Mouse (Mus musculus): ENCODE data around the gene Icam1. TPM values are rescaled to one million over a fixed set of nuclear protein-coding genes. Genes with fewer than 3 reads are reported as not detected.
A peak's percentile ranks its signal among the peaks of the same experiment; 100 is the strongest.

Gene Icam1
- polyA plus RNA-seq, 1 experiment from 2014 or later: 12.7 TPM

DNA sequence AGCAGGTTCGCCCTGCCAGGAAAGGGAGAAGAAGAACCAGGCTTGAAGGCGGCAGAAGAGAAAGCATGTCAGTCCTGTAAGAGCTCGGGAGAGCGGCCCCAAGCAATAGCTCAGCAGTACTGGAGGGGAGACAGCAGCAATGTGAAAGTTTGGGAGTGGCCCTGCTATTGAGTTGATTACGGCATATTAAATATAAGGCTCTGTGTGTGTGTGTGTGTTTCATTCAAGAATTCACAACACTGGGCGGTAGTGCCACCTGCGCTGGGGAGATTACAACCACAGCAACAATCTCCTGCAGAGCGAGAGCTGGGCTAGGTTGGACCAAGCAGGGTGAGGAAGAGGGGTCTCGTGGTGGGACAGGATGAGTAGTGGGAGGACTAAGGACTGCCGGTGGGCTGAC lies 35.8 kb downstream of the Icam1 start:
- 61% methylated on average over 10 of the region's 10 CpGs for WGBS
- Histone ChIP-seq H3K36me3 (ENCODE audit: control insufficient read depth, insufficient read depth, low read length) (no peaks in the 10 kb centered on the region), H3K27me3 (replicated peaks; ENCODE audit: control insufficient read depth, insufficient read depth, low read length) (0 out of 2 replicates have a peak, but pooled peaks cover 3% of the 10 kb centered on the region), H3K4me1 (ENCODE audit: control insufficient read depth, insufficient read depth, low read length) (no peaks in the 10 kb centered on the region), H3K27ac (ENCODE audit: low read length) (no peak overlapping the region), H3K4me3 (ENCODE audit: low read length) (no peak overlapping the region), H3K4me2 (ENCODE audit: low read depth, low read length) (no peak overlapping the region), H3K9ac (ENCODE audit: low read depth, low read length) (no peak overlapping the region), H3K9me3 (ENCODE audit: control insufficient read depth, low read length) (no peaks in the 10 kb centered on the region)
- ATAC-seq: no peak

DNA sequence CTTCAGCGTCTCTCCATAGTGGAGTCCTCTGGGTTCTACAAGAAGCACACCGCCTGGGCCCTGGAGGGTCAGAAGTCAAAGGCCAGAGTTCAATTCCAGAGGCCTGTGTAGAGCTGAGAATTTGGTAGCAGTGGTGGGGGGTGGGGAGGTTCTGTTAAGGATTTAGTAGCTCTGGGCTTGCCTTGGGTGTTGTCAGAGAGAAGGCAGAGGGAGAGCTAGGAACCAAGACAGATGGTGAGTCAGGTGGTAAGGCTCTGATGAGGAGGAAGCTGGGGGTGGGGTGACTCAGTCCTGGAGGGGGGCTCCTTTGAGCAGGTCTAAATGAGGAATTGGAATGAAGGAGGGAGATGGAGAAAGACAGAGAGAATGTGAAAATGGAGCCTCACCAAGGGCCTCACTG lies 47.1 kb downstream of the Icam1 start:
- H3K27ac ChIP-seq (ENCODE audit: low read length): no peak overlapping the region
- no peaks in the 10 kb centered on the region for H3K27me3 ChIP-seq (replicated peaks; ENCODE audit: control insufficient read depth, insufficient read depth, low read length)
- no peaks in the 10 kb centered on the region for H3K4me1 ChIP-seq (ENCODE audit: control insufficient read depth, insufficient read depth, low read length)
- H3K9ac ChIP-seq (ENCODE audit: low read depth, low read length): no peak overlapping the region
- H3K9me3 ChIP-seq (ENCODE audit: control insufficient read depth, low read length): no peaks in the 10 kb centered on the region
- WGBS: 92% methylated on average over 2 of the region's 2 CpGs
- no peak overlapping the region for H3K4me3 ChIP-seq (ENCODE audit: low read length)
- no peak for ATAC-seq
- H3K36me3 ChIP-seq (ENCODE audit: control insufficient read depth, insufficient read depth, low read length): peaks cover 5% of the 10 kb centered on the region
- H3K4me2 ChIP-seq (ENCODE audit: low read depth, low read length): no peak overlapping the region

DNA sequence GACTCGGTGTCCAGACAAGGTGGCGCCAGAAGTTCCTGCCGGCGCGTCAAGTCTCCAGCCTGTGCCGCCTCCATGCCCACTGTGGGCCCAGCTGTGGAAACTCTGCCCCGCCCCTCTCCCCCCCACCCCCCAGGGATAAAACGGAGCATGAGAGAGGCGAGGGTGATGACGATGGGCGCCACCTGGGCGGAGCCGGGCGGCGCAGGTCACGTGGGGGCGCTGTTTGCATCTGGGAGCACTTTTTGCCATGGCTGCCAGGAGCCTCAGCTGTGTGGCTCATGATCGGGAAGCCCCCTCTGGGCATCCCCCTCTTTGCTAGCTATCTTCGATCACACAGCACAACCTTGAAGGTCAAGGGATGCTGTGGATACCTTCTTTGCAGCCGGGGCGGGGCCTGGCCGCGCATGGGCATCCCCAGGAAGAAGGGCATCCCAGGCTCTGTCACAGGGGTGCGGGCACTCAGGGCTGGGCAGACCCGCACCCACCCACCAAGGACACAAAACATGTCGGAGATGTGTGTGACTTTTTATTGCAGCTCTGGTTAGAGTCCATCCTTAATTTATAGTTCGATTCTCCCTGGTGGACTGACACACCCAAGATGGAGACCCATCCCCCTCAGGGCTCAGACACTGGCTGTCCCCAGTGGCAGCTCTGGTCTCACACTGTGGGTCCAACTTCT lies 51.4 kb downstream of the Icam1 start, which contains the start of gene Zglp1:
TSS of gene Zglp1 (minus strand) at position 88 of the 679 bp plus-strand sequence.
- H3K27me3 ChIP-seq (replicated peaks; ENCODE audit: control insufficient read depth, insufficient read depth, low read length): no peaks in the 10 kb centered on the region
- H3K9ac ChIP-seq (ENCODE audit: low read depth, low read length): no peak within 1 kb of the TSS
- H3K4me2 ChIP-seq (ENCODE audit: low read depth, low read length): no peak within 1 kb of the TSS
- peaks cover 5% of the 10 kb centered on the region for H3K36me3 ChIP-seq (ENCODE audit: control insufficient read depth, insufficient read depth, low read length)
- no peak within 1 kb of the TSS for H3K4me3 ChIP-seq (ENCODE audit: low read length)
- ATAC-seq: no peak
- H3K4me1 ChIP-seq (ENCODE audit: control insufficient read depth, insufficient read depth, low read length): no peaks in the 10 kb centered on the region
- 82% methylated on average over 27 of the region's 27 CpGs for WGBS
- H3K9me3 ChIP-seq (ENCODE audit: control insufficient read depth, low read length): no peaks in the 10 kb centered on the region
- H3K27ac ChIP-seq (ENCODE audit: low read length): no peak within 1 kb of the TSS

DNA sequence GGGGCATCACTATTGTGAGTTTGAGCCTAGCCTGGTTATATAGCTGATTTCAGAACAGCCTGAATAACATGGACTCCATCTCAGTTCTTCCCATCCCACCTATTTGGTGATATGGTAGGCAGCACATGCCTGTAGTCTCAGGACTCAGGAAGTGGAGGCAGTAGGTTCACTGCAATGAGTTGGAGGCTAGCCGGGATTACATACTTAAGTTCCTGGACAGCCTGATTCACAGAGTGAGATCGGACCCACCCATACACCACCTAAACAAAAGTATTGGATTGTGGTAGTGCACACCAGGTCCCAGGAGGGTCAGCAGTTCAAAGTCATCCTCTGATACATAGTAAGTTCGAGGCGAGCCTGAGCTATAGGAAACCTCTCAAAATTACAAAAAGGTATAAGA lies 56.9 kb downstream of the Icam1 start:
- Histone ChIP-seq H3K4me1 (ENCODE audit: control insufficient read depth, insufficient read depth, low read length) (no peaks in the 10 kb centered on the region), H3K9me3 (ENCODE audit: control insufficient read depth, low read length) (no peaks in the 10 kb centered on the region), H3K4me2 (ENCODE audit: low read depth, low read length) (peak overlapping the region; percentile 71), H3K27ac (ENCODE audit: low read length) (peak overlapping the region; percentile 83), H3K36me3 (ENCODE audit: control insufficient read depth, insufficient read depth, low read length) (peaks cover 15% of the 10 kb centered on the region; the same call in 1 of the 2 replicates), H3K9ac (ENCODE audit: low read depth, low read length) (peak overlapping the region; percentile 84), H3K4me3 (ENCODE audit: low read length) (peak overlapping the region; percentile 79), H3K27me3 (replicated peaks; ENCODE audit: control insufficient read depth, insufficient read depth, low read length) (no peaks in the 10 kb centered on the region)
- 8% methylated on average over 4 of the region's 4 CpGs for WGBS
- peak; percentile 32 for ATAC-seq

DNA sequence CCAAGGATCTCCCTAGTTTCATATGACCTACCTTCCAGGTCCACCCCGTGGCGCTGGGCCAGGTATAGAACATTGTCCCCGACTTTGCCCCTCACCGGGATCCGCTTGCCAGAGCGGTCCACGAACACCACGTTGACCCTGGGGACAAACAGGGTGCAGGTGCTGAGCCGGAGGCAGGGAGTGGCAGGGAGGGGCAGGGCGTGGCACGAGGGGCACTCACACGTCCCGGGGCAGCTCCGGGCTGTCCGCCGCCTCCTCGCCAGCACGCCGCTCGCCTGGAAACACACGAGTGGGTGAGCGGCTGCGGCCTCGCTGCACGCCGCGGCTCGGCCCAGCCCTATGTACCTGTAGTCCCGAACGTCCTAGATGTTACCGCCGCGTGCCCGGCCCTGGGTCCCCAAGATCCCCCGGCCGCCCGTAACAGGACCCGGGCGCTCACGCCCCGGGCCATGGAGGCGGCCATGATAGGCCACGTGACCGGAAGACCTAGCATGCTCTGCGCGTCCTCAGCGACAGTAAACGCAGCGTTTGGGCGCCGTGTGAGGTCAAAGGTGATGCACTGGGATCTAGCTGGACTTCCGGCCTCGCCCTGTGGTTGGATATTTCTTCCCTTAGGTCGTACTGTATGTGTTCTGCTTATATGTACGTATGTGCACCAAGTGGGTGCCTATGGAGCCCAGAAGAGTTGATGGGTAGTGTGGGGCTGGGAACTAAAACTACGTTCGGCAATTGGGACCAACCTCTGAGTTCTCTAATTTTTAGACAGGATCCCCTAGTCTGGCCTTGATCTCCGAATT lies 57.5 kb downstream of the Icam1 start, which contains the start of the genes Gm49373 and Fdx1l:
TSS of gene Gm49373 (minus strand) at position 53 of the 797 bp plus-strand sequence.
TSS of gene Fdx1l (minus strand) at position 571 of the 797 bp plus-strand sequence.
- Histone ChIP-seq H3K4me1 (ENCODE audit: control insufficient read depth, insufficient read depth, low read length) (no peaks in the 10 kb centered on the region), H3K9ac (ENCODE audit: low read depth, low read length) (peak within 1 kb of the TSS; percentile 84), H3K9me3 (ENCODE audit: control insufficient read depth, low read length) (no peaks in the 10 kb centered on the region), H3K4me3 (ENCODE audit: low read length) (peak within 1 kb of the TSS; percentile 79), H3K36me3 (ENCODE audit: control insufficient read depth, insufficient read depth, low read length) (peaks cover 15% of the 10 kb centered on the region; the same call in 1 of the 2 replicates), H3K4me2 (ENCODE audit: low read depth, low read length) (peak within 1 kb of the TSS; percentile 71), H3K27me3 (replicated peaks; ENCODE audit: control insufficient read depth, insufficient read depth, low read length) (no peaks in the 10 kb centered on the region), H3K27ac (ENCODE audit: low read length) (peak within 1 kb of the TSS; percentile 83)
- peak; percentile 95 for ATAC-seq
- 2% methylated on average over 47 of the region's 58 CpGs for WGBS

DNA sequence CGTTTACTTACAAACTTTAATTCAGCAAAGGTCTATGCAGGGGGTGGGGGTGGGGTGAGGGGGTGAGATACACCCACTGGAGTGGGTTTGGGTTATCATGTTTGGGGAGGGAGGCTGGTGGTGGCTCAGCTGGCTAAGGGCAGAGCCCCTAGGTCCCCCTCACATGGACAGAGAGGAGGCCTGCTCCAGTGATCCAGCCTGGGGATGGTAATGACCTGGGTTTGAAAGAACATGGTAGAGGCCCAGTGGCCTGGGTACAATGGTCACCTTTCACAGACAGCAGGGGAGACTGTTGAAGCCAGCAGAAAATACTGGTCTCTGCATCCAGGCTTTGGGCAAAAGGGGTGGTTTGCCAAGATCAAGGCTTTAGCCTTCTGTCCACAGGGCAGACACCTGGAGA lies 58.4 kb downstream of the Icam1 start:
- Histone ChIP-seq H3K9me3 (ENCODE audit: control insufficient read depth, low read length) (no peaks in the 10 kb centered on the region), H3K27ac (ENCODE audit: low read length) (no peak overlapping the region), H3K4me3 (ENCODE audit: low read length) (no peak overlapping the region), H3K9ac (ENCODE audit: low read depth, low read length) (no peak overlapping the region), H3K4me2 (ENCODE audit: low read depth, low read length) (no peak overlapping the region), H3K36me3 (ENCODE audit: control insufficient read depth, insufficient read depth, low read length) (peaks cover 21% of the 10 kb centered on the region), H3K27me3 (replicated peaks; ENCODE audit: control insufficient read depth, insufficient read depth, low read length) (no peaks in the 10 kb centered on the region), H3K4me1 (ENCODE audit: control insufficient read depth, insufficient read depth, low read length) (no peaks in the 10 kb centered on the region)
- ATAC-seq: no peak
- 75% methylated on average over 1 of the region's 1 CpGs for WGBS

DNA sequence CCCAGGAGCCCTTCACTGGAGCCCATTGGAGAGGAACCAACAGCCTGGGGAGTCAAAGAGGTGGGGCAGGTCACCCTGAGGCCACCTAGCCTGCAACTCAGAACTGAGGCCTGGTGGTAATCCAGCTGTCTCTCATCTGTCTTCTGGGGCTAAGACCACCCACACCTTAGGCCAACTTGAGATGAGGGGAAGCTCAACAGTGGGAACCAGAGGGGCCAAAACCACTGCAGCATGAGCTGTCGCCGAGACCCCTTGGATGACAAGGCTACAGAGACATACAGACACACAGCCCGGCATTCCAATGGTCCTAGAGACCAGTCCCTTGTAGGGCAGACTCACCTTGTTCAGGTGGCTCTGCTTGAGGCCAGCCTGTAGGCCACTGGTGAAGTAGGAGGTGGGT lies 59.8 kb downstream of the Icam1 start:
- Histone ChIP-seq H3K9me3 (ENCODE audit: control insufficient read depth, low read length) (no peaks in the 10 kb centered on the region), H3K4me2 (ENCODE audit: low read depth, low read length) (no peak overlapping the region), H3K27ac (ENCODE audit: low read length) (no peak overlapping the region), H3K27me3 (replicated peaks; ENCODE audit: control insufficient read depth, insufficient read depth, low read length) (no peaks in the 10 kb centered on the region), H3K4me1 (ENCODE audit: control insufficient read depth, insufficient read depth, low read length) (no peaks in the 10 kb centered on the region), H3K9ac (ENCODE audit: low read depth, low read length) (no peak overlapping the region), H3K36me3 (ENCODE audit: control insufficient read depth, insufficient read depth, low read length) (peaks cover 35% of the 10 kb centered on the region), H3K4me3 (ENCODE audit: low read length) (no peak overlapping the region)
- 88% methylated on average over 3 of the region's 3 CpGs for WGBS
- ATAC-seq: no peak

MicroRNAs within 50 kb of the gene (microRNA counts, 519-probe panel; counts per million panel counts)
- microRNA mmu-miR-1900: 2,695 counts per million, percentile 67 among the panel's probes with 10 or more counts

Small RNAs within 50 kb of the gene (microRNA-seq; reads per million reads assigned to microRNA genes)
- gene Mir1900 (not detected), gene Mir7082 (not detected)

Other genes starting within 250 kb of the Icam1 start
- 1.8 and 2.4 TPM in 2 replicates for gene Col5a3, start 200.9 kb upstream of the Icam1 start, polyA plus RNA-seq (2015; fragmentation: Nextera tagmentation; extraction: Ambion mirVana)
- not detected in 2 replicates for gene Rdh8, start 197.5 kb upstream of the Icam1 start, polyA plus RNA-seq (2015; fragmentation: Nextera tagmentation; extraction: Ambion mirVana)
- 16.2 and 18.3 TPM in 2 replicates for gene A230050P20Rik, start 147.3 kb upstream of the Icam1 start, polyA plus RNA-seq (2015; fragmentation: Nextera tagmentation; extraction: Ambion mirVana)
- 10.7 and 11.2 TPM in 2 replicates for gene Angptl6, start 136.3 kb upstream of the Icam1 start, polyA plus RNA-seq (2015; fragmentation: Nextera tagmentation; extraction: Ambion mirVana)
- gene Ppan, start 127.8 kb upstream of the Icam1 start, polyA plus RNA-seq (2015; fragmentation: Nextera tagmentation; extraction: Ambion mirVana): 79.5 and 97.6 TPM in 2 replicates
- gene Eif3g, start 117.4 kb upstream of the Icam1 start, polyA plus RNA-seq (2015; fragmentation: Nextera tagmentation; extraction: Ambion mirVana): 261 and 297 TPM in 2 replicates
- 56.3 and 56.9 TPM in 2 replicates for gene Dnmt1, start 56.1 kb upstream of the Icam1 start, polyA plus RNA-seq (2015; fragmentation: Nextera tagmentation; extraction: Ambion mirVana)
- 24.3 and 24.4 TPM in 2 replicates for gene S1pr2, start 39.2 kb upstream of the Icam1 start, polyA plus RNA-seq (2015; fragmentation: Nextera tagmentation; extraction: Ambion mirVana)
- 165 and 181 TPM in 2 replicates for gene Mrpl4, start 13.2 kb upstream of the Icam1 start, polyA plus RNA-seq (2015; fragmentation: Nextera tagmentation; extraction: Ambion mirVana)
- 1.8 and 5.4 TPM in 2 replicates for gene Icam4, start 13.4 kb downstream of the Icam1 start, polyA plus RNA-seq (2015; fragmentation: Nextera tagmentation; extraction: Ambion mirVana)
- 0.09 and 0.10 TPM in 2 replicates for gene Icam5, start 16.1 kb downstream of the Icam1 start, polyA plus RNA-seq (2015; fragmentation: Nextera tagmentation; extraction: Ambion mirVana)
- 0.51 and 1.3 TPM in 2 replicates for gene Zglp1, start 51.1 kb downstream of the Icam1 start, polyA plus RNA-seq (2015; fragmentation: Nextera tagmentation; extraction: Ambion mirVana)
- 0.44 and 0.55 TPM in 2 replicates for gene Gm49373, start 57.1 kb downstream of the Icam1 start, polyA plus RNA-seq (2015; fragmentation: Nextera tagmentation; extraction: Ambion mirVana)
- 63.3 and 69.8 TPM in 2 replicates for gene Fdx1l, start 57.6 kb downstream of the Icam1 start, polyA plus RNA-seq (2015; fragmentation: Nextera tagmentation; extraction: Ambion mirVana)
- gene Gm38431, start 76.0 kb downstream of the Icam1 start, polyA plus RNA-seq (2015; fragmentation: Nextera tagmentation; extraction: Ambion mirVana): 2.5 and 2.9 TPM in 2 replicates
- 57.7 and 64.7 TPM in 2 replicates for gene Raver1, start 76.0 kb downstream of the Icam1 start, polyA plus RNA-seq (2015; fragmentation: Nextera tagmentation; extraction: Ambion mirVana)
- 17.0 and 18.1 TPM in 2 replicates for gene Tyk2, start 115.3 kb downstream of the Icam1 start, polyA plus RNA-seq (2015; fragmentation: Nextera tagmentation; extraction: Ambion mirVana)
- gene Cdc37, start 134.0 kb downstream of the Icam1 start, polyA plus RNA-seq (2015; fragmentation: Nextera tagmentation; extraction: Ambion mirVana): 247 and 261 TPM in 2 replicates
- gene Pde4a, start 149.7 kb downstream of the Icam1 start, polyA plus RNA-seq (2015; fragmentation: Nextera tagmentation; extraction: Ambion mirVana): 6.2 and 7.8 TPM in 2 replicates
- 58.1 and 59.7 TPM in 2 replicates for gene Keap1, start 223.4 kb downstream of the Icam1 start, polyA plus RNA-seq (2015; fragmentation: Nextera tagmentation; extraction: Ambion mirVana)
- gene S1pr5, start 232.5 kb downstream of the Icam1 start, polyA plus RNA-seq (2015; fragmentation: Nextera tagmentation; extraction: Ambion mirVana): 0.06 TPM in 1 of 2 replicates, not detected in the other
- gene Atg4d, start 249.3 kb downstream of the Icam1 start, polyA plus RNA-seq (2015; fragmentation: Nextera tagmentation; extraction: Ambion mirVana): 62.1 and 62.3 TPM in 2 replicates

Measured in intestine, embryonic 16.5 days (tissue).